Comparison of ENCODE assay signal across 12 mouse cellular contexts in the genomic region with DNA sequence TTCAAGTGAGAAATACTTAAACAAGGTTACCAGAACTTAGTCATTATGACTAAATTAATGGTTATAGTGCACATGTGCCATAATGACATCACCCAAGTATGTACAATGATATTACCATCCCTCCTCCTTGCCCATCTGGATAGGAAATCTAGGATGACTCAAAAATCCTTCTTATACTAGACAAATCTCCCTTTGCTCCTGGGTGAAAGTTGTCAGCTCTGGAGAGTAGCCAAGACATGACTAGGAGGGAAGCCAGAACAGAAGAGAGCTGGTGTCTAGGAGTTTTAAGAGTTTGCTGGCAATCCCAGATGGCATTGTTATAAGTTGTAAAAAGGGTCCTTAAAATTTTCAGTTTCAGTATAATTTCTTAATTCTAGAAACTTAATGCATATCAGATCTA.
DNase-seq lines count a peak whose midpoint lies in the region; ATAC-seq and TF ChIP-seq lines count a peak whose summit lies in the region.
"Had no signal": no experiment of that assay in that cellular context is flagged by ENCODE, and none has a peak within 500 bp of the region (broad histone marks: within the 10 kb centered on the region; RNA-seq: fewer than 3 reads in every experiment).

No protein-coding gene starts in this region.

- H3K36me3 ChIP-seq in hindbrain, postnatal 0 days (ENCODE audit: insufficient read depth, low read length): no peaks in the 10 kb centered on the region
- H3K36me3 ChIP-seq in hindbrain, embryonic 11.5 days (ENCODE audit: control insufficient read depth, insufficient read depth, low read length): no peaks in the 10 kb centered on the region
- H3K36me3 ChIP-seq: liver, embryonic 15.5 days had no signal

- ATAC-seq in hindbrain, postnatal 0 days: 0 out of 2 replicates have a peak, but pooled peaks have one; percentile 24
- no peak for ATAC-seq in hindbrain, embryonic 11.5 days (ENCODE audit: low FRiP score)

- H3K9ac ChIP-seq in hindbrain, postnatal 0 days (replicated peaks; ENCODE audit: low read length): no peak overlapping the region
- H3K9ac ChIP-seq in hindbrain, embryonic 11.5 days (ENCODE audit: low read depth, low read length): no peak overlapping the region
- H3K9ac ChIP-seq: liver, embryonic 15.5 days had no signal

- TF ChIP-seq CTCF in hindbrain, postnatal 0 days (IDR thresholded peaks at IDR 0.05; ENCODE audit: low read depth): no peak

- H3K9me3 ChIP-seq in hindbrain, postnatal 0 days (ENCODE audit: low read length): no peaks in the 10 kb centered on the region
- no peaks in the 10 kb centered on the region for H3K9me3 ChIP-seq in hindbrain, embryonic 11.5 days (ENCODE audit: control insufficient read depth, low read length)
- H3K9me3 ChIP-seq: G1E; liver, embryonic 15.5 days; megakaryocyte, embryonic 14.5 days had no signal

- H3K4me3 ChIP-seq in hindbrain, postnatal 0 days (ENCODE audit: low read length): no peak overlapping the region
- no peak overlapping the region for H3K4me3 ChIP-seq in hindbrain, embryonic 11.5 days (ENCODE audit: low read depth, low read length)
- H3K4me3 ChIP-seq: erythroblast, embryonic 14.5 days; liver, embryonic 15.5 days; megakaryocyte, embryonic 14.5 days had no signal

- H3K27me3 ChIP-seq in hindbrain, postnatal 0 days (ENCODE audit: insufficient read depth, low read length): no peaks in the 10 kb centered on the region
- no peaks in the 10 kb centered on the region for H3K27me3 ChIP-seq in hindbrain, embryonic 11.5 days (ENCODE audit: control insufficient read depth, insufficient read depth, low read length)
- H3K27me3 ChIP-seq: liver, embryonic 15.5 days; megakaryocyte, embryonic 14.5 days had no signal

- peak; percentile 69 for DNase-seq in hindbrain, postnatal 0 days (ENCODE audit: low spot score)
- DNase-seq in hindbrain, embryonic 11.5 days (ENCODE audit: low spot score): no peak
- DNase-seq in retina, postnatal 1 day: peak; percentile 33
- no peak for DNase-seq in retina, embryonic 14.5 days (ENCODE audit: low spot score)
- DNase-seq in brain, adult 2 months (ENCODE audit: low read depth, low spot score): peak; percentile 83
- peak; percentile 23 for DNase-seq in telencephalon, adult 2 months (ENCODE audit: low read depth, low spot score)
- DNase-seq in thymus, postnatal 4 days: no peak

- peaks cover 4% of the 10 kb centered on the region; the same call in 1 of the 2 replicates for H3K4me1 ChIP-seq in hindbrain, postnatal 0 days (ENCODE audit: insufficient read depth, low read length)
- no peaks in the 10 kb centered on the region for H3K4me1 ChIP-seq in hindbrain, embryonic 11.5 days (replicated peaks; ENCODE audit: control insufficient read depth, insufficient read depth, low read length)
- H3K4me1 ChIP-seq: liver, embryonic 15.5 days; megakaryocyte, embryonic 14.5 days had no signal

- H3K4me2 ChIP-seq in hindbrain, postnatal 0 days (ENCODE audit: low read depth, low read length): no peak overlapping the region
- no peak overlapping the region for H3K4me2 ChIP-seq in hindbrain, embryonic 11.5 days (replicated peaks; ENCODE audit: low read depth, low read length)
- H3K4me2 ChIP-seq: liver, embryonic 15.5 days had no signal

- no peak overlapping the region for H3K27ac ChIP-seq in hindbrain, postnatal 0 days
- H3K27ac ChIP-seq in hindbrain, embryonic 11.5 days (ENCODE audit: low read depth, low read length): no peak overlapping the region
- H3K27ac ChIP-seq: kidney, postnatal 0 days; liver, embryonic 15.5 days had no signal

Comparison
In these comparisons a context has a peak if more than half of its experiments do, and no peak if none do; other contexts are left out.
1. DNase-seq: peak in hindbrain, postnatal 0 days (single experiment), retina, postnatal 1 day (single experiment), brain, adult 2 months (single experiment) and telencephalon, adult 2 months (single experiment); none in hindbrain, embryonic 11.5 days (single experiment), retina, embryonic 14.5 days (single experiment) and thymus, postnatal 4 days (single experiment).